Mouse (Mus musculus) lung, postnatal 10 days (tissue): ENCODE measurements around the gene Add2.

Experiments
- DNase-seq: peaks from one replicate; pipeline ENCODE4 v3.0.0; 2021

Add2 gene

GRCm38 (mm10) chr6:86086851-86087571 is 58.5 kb downstream of the Add2 start:
- DNase-seq: peak; percentile 70

GRCm38 (mm10) chr6:86087813-86088212 is 59.3 kb downstream of the Add2 start:
- DNase-seq: no peak

GRCm38 (mm10) chr6:86094202-86094838 is 65.8 kb downstream of the Add2 start:
- DNase-seq: no peak

- DNase-seq: no peak
Observed at GRCm38 (mm10) chr6:86095518-86095917, 67.0 kb downstream of the Add2 start.

- no peak for DNase-seq
Observed at GRCm38 (mm10) chr6:86096733-86097132, 68.3 kb downstream of the Add2 start.

GRCm38 (mm10) chr6:86097155-86097554 is 68.7 kb downstream of the Add2 start:
- no peak for DNase-seq

GRCm38 (mm10) chr6:86099003-86099402 is 70.5 kb downstream of the Add2 start:
- no peak for DNase-seq

GRCm38 (mm10) chr6:86101451-86101850 is 73.0 kb downstream of the Add2 start:
- DNase-seq: no peak

GRCm38 (mm10) chr6:86102874-86103273 is 74.4 kb downstream of the Add2 start:
- no peak for DNase-seq

- no peak for DNase-seq
Observed at GRCm38 (mm10) chr6:86103614-86104013, 75.1 kb downstream of the Add2 start.

- no peak for DNase-seq
Observed at GRCm38 (mm10) chr6:86104719-86105118, 76.2 kb downstream of the Add2 start.

GRCm38 (mm10) chr6:86106045-86106444 is 77.6 kb downstream of the Add2 start:
- no peak for DNase-seq

- no peak for DNase-seq
Observed at GRCm38 (mm10) chr6:86107101-86107500, 78.6 kb downstream of the Add2 start.

- DNase-seq: no peak
Observed at GRCm38 (mm10) chr6:86115843-86116242, 87.4 kb downstream of the Add2 start.

GRCm38 (mm10) chr6:86123057-86123456 is 94.6 kb downstream of the Add2 start:
- no peak for DNase-seq

GRCm38 (mm10) chr6:86125761-86126160 is 97.3 kb downstream of the Add2 start:
- DNase-seq: no peak

GRCm38 (mm10) chr6:86126953-86127581 is 98.6 kb downstream of the Add2 start:
- peak; percentile 71 for DNase-seq

GRCm38 (mm10) chr6:86128504-86128903 is 100.0 kb downstream of the Add2 start:
- DNase-seq: peak; percentile 29

- no peak for DNase-seq
Observed at GRCm38 (mm10) chr6:86129872-86130498, 101.5 kb downstream of the Add2 start.

- DNase-seq: no peak
Observed at GRCm38 (mm10) chr6:86133882-86134281, 105.4 kb downstream of the Add2 start.

GRCm38 (mm10) chr6:86136206-86136605 is 107.7 kb downstream of the Add2 start:
- no peak for DNase-seq

- DNase-seq: no peak
Observed at GRCm38 (mm10) chr6:86141284-86141683, 112.8 kb downstream of the Add2 start.

GRCm38 (mm10) chr6:86141820-86142219 is 113.3 kb downstream of the Add2 start:
- peak; percentile 86 for DNase-seq

GRCm38 (mm10) chr6:86144986-86145385 is 116.5 kb downstream of the Add2 start:
- DNase-seq: no peak
